Mouse (Mus musculus) forebrain, embryonic 12.5 days (tissue): Measurements from ENCODE around the gene Pdk3. TPM values are rescaled to one million over a fixed set of nuclear protein-coding genes. Genes with fewer than 3 reads are reported as not detected.

Source experiments
- ATAC-seq: fragments of 200-750 bp; cut with Nextera tagmentation; 2 replicates; pipeline ENCODE4 v1.8.0; 2017; ENCODE audit warnings: moderate TSS enrichment; ENCODE audit not compliant: low FRiP score
- H3K27ac ChIP-seq: fragments of 300-500 bp; sonication (generic); 2 replicates; pipeline ENCODE4 v1.5.1; 2016; ENCODE audit warnings: mild to moderate bottlenecking
- H3K27me3 ChIP-seq: fragments of 300-500 bp; sonication (generic); 2 replicates; pipeline ENCODE4 v1.6.1; 2016; ENCODE audit warnings: mild to moderate bottlenecking
- H3K36me3 ChIP-seq: fragments of 300-500 bp; sonication (generic); replicated peaks from 2 replicates; pipeline ENCODE4 v1.6.1; 2016; ENCODE audit warnings: mild to moderate bottlenecking
- H3K4me1 ChIP-seq: fragments of 300-500 bp; sonication (generic); 2 replicates; pipeline ENCODE4 v1.6.1; 2016
- H3K4me2 ChIP-seq: fragments of 300-500 bp; sonication (generic); 2 replicates; pipeline ENCODE4 v1.6.1; 2016; ENCODE audit warnings: mild to moderate bottlenecking, moderate library complexity
- H3K4me3 ChIP-seq: fragments of 300-500 bp; sonication (generic); replicated peaks from 2 replicates; pipeline ENCODE4 v1.5.1; 2016; ENCODE audit warnings: mild to moderate bottlenecking
- H3K9ac ChIP-seq: fragments of 300-500 bp; sonication (generic); 2 replicates; pipeline ENCODE4 v1.6.1; 2016; ENCODE audit warnings: mild to moderate bottlenecking
- H3K9me3 ChIP-seq: fragments of 300-500 bp; sonication (generic); 2 replicates; pipeline ENCODE4 v1.6.1; 2016
- WGBS: fragments of 180-500 bp; shearing (Covaris S2); methylation state at CpG from one replicate; pipeline ENCODE4 v1.1.7; 2016; 5-methylcytosine and 5-hydroxymethylcytosine counted together
- polyA plus RNA-seq: library from polyadenylated mRNA; unstranded; fragments of >200 nt; fragmentation: Nextera tagmentation; extraction: Ambion mirVana; gene quantifications from 2 replicates; pipeline ENCODE4 v1.2.1, GENCODE M21; 2016

Gene Pdk3
- 48.6 and 54.4 TPM in 2 replicates for polyA plus RNA-seq

DNA sequence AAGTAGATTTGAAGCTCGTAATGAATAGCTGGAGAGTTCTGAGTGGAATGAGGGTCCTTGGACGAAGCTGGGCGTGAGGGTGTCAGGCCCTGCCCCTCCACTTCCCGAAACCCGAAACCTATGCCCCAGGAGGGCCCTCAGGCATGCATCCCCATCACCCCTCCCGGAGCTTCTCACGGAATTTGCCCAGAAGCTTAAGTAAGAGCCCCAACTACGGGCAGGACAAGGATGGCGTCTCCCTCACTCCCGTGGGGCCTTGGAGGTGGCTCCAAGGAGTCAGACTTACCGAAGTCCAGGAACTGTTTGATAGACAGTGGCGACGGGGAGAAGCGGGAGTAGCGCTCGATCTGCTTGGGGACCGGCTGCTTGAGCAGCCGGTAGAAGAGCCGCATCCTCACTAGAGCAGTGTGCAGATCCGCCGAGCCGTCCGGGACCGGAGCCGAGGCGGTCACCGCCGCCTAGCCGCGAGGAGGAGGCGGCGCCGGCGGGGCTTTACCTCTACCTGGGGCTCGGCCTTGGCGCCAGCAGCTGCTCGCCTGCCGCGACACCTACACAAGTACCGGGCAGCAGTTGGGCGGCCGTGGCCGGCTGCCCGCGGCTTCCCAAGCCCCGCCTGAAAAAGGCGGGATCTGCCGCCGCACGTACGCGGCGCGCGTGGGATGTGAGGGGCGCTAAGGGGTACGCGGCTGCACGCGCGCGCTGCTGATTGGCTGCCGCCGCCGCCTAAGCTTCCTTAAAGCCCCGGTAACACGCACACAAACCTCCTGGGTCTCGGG lies at the start of gene Pdk3:
TSS of gene Pdk3 (minus strand) at position 641 of the 776 bp plus-strand sequence.
- peak; percentile 98 for ATAC-seq
- 33% methylated on average over 51 of the region's 68 CpGs for WGBS
- H3K36me3 ChIP-seq, result no peaks in the 10 kb centered on the region
- peak within 1 kb of the TSS; percentile 58 for H3K4me2 ChIP-seq
- peaks cover 4% of the 10 kb centered on the region; the same call in 1 of the 2 replicates for H3K4me1 ChIP-seq
- peak within 1 kb of the TSS; percentile 55 for H3K4me3 ChIP-seq
- no peaks in the 10 kb centered on the region for H3K27me3 ChIP-seq
- peak within 1 kb of the TSS; percentile 65 for H3K9ac ChIP-seq
- peak within 1 kb of the TSS; percentile 77 for H3K27ac ChIP-seq
- H3K9me3 ChIP-seq, result no peaks in the 10 kb centered on the region

DNA sequence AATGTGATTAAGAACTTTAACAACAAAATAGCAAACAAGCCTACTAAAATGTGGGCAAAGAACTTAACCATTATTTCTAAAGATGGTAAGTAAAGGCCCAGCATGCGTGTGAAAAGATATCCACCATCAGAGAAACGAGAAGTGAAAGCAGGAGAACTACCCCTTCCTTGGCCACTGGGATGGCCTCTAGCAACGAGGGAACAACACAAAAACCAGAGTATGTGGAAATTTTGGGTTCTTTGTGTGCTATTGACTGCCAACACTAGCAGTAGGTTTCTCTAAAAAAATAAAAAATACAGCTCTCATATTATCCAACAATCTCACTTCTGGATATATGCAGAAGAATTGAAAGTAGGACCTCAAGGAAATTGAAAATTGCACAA lies 45.6 kb upstream of the Pdk3 start:
- no peaks in the 10 kb centered on the region for H3K9me3 ChIP-seq
- peaks cover 11% of the 10 kb centered on the region for H3K27me3 ChIP-seq
- 80% methylated on average over 3 of the region's 3 CpGs for WGBS
- no peak for ATAC-seq
- H3K27ac ChIP-seq, result no peak overlapping the region
- H3K9ac ChIP-seq, result no peak overlapping the region
- H3K4me3 ChIP-seq, result no peak overlapping the region
- H3K4me1 ChIP-seq, result no peaks in the 10 kb centered on the region
- H3K36me3 ChIP-seq, result no peaks in the 10 kb centered on the region
- H3K4me2 ChIP-seq, result no peak overlapping the region

DNA sequence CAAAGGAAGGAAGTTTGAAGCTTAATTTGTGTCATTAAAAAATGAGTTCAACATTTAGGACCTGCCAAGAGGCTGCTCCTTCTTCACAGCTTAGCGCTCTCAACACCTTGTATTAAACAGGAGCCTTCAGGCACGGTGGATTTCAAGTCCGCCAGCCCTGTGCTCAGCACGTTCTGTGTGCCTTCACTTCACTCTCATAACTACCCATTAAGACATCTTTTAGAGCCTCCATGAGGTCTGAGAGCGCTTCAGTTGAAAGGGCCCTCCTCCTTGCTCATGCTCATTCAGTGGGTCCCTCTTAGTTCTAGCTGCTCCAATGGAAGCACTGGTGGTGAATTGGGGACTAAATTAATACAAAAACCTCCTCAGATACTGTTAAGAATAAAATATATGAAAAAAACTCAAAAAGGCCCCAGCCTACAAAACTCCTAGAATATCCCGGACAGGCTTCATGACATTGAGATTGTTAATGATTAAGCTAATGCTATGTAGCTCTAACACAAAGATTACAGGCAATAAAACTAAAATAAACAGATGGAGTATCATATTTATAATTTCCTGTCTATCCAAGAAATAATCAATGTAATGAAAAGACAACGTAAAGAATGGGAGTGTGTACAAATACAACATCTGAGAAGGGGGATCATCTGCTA lies 45.1 kb upstream of the Pdk3 start:
- ATAC-seq, result no peak
- 84% methylated on average over 7 of the region's 7 CpGs for WGBS
- Histone ChIP-seq H3K9ac (no peak overlapping the region), H3K4me3 (no peak overlapping the region), H3K27ac (no peak overlapping the region), H3K4me1 (no peaks in the 10 kb centered on the region), H3K4me2 (no peak overlapping the region), H3K9me3 (no peaks in the 10 kb centered on the region), H3K36me3 (no peaks in the 10 kb centered on the region), H3K27me3 (peaks cover 11% of the 10 kb centered on the region)

DNA sequence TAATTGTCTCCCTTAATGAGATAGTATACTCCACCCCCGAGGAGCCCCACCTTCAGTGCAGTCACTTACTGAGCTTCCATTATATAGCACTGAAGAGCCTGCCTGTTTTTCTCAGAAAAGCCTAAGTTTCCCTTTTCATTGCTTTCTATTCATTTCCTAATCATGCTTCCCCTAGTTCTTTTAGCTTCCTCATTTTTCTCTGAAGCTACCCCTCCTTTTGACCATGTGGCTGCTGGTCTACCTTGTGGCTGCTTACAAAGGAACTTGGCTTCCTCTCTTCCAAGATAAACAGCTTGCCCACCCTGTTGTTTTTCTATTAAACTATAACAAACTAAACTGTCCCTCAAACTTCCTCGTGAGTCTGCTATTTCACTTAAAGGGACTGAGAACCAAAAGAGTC lies 31.4 kb upstream of the Pdk3 start:
- H3K9ac ChIP-seq, result no peak overlapping the region
- H3K4me2 ChIP-seq, result no peak overlapping the region
- H3K36me3 ChIP-seq, result no peaks in the 10 kb centered on the region
- ATAC-seq, result no peak
- no peaks in the 10 kb centered on the region for H3K4me1 ChIP-seq
- WGBS, result 57% methylated on average over 2 of the region's 2 CpGs
- H3K27me3 ChIP-seq, result 0 out of 2 replicates have a peak, but pooled peaks cover 13% of the 10 kb centered on the region
- H3K27ac ChIP-seq, result no peak overlapping the region
- H3K4me3 ChIP-seq, result no peak overlapping the region
- no peaks in the 10 kb centered on the region for H3K9me3 ChIP-seq

DNA sequence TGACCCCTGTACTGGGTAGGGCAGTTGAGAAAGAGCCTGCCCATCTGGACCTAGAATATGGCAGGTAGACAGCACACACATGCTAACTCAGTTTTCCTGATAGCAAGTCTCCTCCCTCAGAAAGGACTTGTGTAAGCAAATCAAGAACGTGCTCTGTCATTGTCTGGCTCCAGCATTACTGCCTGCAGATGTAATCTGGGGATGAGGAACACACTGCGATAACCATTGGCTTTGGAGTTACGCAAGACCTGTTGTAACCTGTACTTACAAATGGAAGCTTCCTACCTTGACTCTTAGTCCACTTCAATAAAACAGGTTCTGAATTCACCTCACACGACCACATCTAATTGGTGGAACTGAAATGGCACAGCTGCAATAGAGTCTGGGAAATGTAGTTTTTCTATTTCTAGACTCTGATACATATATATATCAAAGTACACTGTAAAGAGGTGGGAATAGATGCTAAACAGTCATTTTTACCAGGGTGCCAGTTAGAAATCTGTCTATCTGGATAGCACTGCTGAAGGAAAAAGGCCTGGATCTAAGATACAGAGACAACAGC lies 30.6 kb upstream of the Pdk3 start:
- no peak for ATAC-seq
- H3K36me3 ChIP-seq, result no peaks in the 10 kb centered on the region
- H3K27me3 ChIP-seq, result 0 out of 2 replicates have a peak, but pooled peaks cover 13% of the 10 kb centered on the region
- no peak overlapping the region for H3K4me3 ChIP-seq
- H3K9ac ChIP-seq, result no peak overlapping the region
- H3K9me3 ChIP-seq, result no peaks in the 10 kb centered on the region
- H3K4me1 ChIP-seq, result no peaks in the 10 kb centered on the region
- no peak overlapping the region for H3K4me2 ChIP-seq
- H3K27ac ChIP-seq, result no peak overlapping the region
- WGBS, result 87% methylated on average over 4 of the region's 4 CpGs

DNA sequence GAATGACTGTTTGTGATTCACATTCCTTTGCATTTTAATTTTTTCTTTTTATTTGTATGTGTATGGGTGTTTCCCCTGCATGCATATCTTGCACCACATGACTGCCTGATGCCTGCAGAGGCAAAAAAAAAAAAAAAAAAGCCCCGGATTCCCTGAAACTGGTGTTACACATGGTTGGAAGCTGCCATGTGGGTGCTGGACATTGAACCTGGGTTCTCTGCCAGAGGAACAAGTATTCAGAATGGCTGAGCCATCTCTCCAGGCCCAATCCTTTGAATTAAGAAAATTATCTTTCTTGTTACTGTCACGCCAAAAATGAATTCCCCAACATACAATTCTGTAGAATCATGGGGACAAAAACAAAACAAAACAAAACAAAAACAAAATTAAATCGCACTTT lies 25.8 kb upstream of the Pdk3 start:
- 0 out of 2 replicates have a peak, but pooled peaks cover 15% of the 10 kb centered on the region for H3K27me3 ChIP-seq
- H3K9ac ChIP-seq, result no peak overlapping the region
- H3K4me2 ChIP-seq, result no peak overlapping the region
- no peaks in the 10 kb centered on the region for H3K36me3 ChIP-seq
- H3K9me3 ChIP-seq, result no peaks in the 10 kb centered on the region
- no peak overlapping the region for H3K4me3 ChIP-seq
- no peak for ATAC-seq
- no peaks in the 10 kb centered on the region for H3K4me1 ChIP-seq
- 83% methylated on average over 3 of the region's 3 CpGs for WGBS
- no peak overlapping the region for H3K27ac ChIP-seq

DNA sequence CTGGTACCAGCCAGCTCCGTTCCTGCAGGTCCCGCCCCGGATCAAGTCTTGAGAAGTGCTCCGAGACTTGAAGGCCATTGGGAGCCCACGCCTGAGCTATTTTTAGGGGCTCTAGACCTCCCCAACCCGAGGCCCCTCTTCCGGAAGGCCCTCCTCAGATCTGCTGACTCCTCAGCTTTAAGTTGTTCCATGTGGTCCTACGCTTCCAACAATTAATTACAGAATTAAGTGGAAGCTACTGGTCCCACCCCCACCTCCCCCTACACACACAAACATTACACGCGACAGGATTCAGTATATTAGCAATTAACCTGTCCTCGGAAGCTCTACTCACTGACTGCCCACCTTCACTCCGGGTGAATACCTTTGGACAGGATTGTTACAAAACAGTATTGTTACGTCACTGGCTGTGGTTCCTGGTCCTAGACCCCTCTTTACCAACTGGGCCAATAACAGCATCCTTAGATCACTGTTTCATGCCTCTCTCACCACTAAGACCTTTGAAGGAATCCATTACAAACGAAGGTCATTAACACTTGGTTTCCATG lies 410 bp upstream of the Pdk3 start:
- H3K4me2 ChIP-seq, result peak overlapping the region; percentile 58
- no peaks in the 10 kb centered on the region for H3K36me3 ChIP-seq
- H3K4me3 ChIP-seq, result peak overlapping the region; percentile 55
- H3K9me3 ChIP-seq, result no peaks in the 10 kb centered on the region
- 36% methylated on average over 14 of the region's 14 CpGs for WGBS
- peak overlapping the region; percentile 65 for H3K9ac ChIP-seq
- ATAC-seq, result no peak; the same call in 1 of the 2 replicates
- peaks cover 4% of the 10 kb centered on the region; the same call in 1 of the 2 replicates for H3K4me1 ChIP-seq
- no peak overlapping the region for H3K27ac ChIP-seq
- no peaks in the 10 kb centered on the region for H3K27me3 ChIP-seq

DNA sequence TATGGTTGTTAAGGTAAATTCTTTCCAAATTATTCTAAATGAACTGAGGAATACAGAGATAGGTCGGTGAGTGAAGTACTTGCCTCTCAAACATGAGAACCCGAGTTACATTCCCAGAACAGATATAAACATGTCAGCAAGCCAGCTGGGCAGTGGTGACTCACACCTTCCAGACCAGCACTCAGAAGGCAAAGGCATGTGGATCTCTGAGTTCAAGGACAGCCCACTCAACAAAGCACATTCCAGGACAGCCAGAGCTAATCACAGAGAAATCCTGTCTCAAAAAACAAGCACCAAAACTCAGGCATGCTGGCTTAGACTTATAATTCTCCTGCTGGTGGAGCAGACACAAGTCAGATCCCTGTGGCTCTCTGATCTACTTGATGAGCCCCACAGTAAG lies 6.2 kb downstream of the Pdk3 start:
- Histone ChIP-seq H3K27ac (no peak overlapping the region), H3K4me1 (no peaks in the 10 kb centered on the region), H3K36me3 (no peaks in the 10 kb centered on the region), H3K9ac (no peak overlapping the region), H3K4me2 (no peak overlapping the region), H3K9me3 (no peaks in the 10 kb centered on the region), H3K27me3 (no peaks in the 10 kb centered on the region), H3K4me3 (no peak overlapping the region)
- WGBS, result 84% methylated on average over 2 of the region's 2 CpGs
- no peak for ATAC-seq

DNA sequence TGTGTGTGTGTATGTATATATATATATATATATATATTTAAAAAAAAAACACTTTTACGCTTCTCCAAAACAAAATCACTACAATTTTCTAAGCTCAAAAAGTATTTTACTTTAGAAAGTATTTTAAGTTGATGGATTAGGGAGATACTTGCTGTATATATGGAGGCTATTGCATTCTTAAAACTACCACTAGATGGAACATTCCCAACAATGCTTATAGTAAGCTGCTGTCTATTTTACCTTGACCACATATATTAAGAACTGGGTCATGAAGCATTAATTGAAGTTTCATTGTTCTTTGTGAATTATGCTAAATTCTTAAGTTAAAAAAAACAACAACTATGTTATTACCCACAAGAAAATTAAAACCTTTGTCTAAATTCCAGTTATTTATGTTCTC lies 24.0 kb downstream of the Pdk3 start:
- WGBS, result 100% methylated on average over 1 of the region's 1 CpGs
- ATAC-seq, result no peak
- H3K4me2 ChIP-seq, result no peak overlapping the region
- H3K27ac ChIP-seq, result no peak overlapping the region
- H3K36me3 ChIP-seq, result no peaks in the 10 kb centered on the region
- H3K9ac ChIP-seq, result no peak overlapping the region
- H3K27me3 ChIP-seq, result no peaks in the 10 kb centered on the region
- H3K9me3 ChIP-seq, result no peaks in the 10 kb centered on the region
- H3K4me3 ChIP-seq, result no peak overlapping the region
- H3K4me1 ChIP-seq, result no peaks in the 10 kb centered on the region

DNA sequence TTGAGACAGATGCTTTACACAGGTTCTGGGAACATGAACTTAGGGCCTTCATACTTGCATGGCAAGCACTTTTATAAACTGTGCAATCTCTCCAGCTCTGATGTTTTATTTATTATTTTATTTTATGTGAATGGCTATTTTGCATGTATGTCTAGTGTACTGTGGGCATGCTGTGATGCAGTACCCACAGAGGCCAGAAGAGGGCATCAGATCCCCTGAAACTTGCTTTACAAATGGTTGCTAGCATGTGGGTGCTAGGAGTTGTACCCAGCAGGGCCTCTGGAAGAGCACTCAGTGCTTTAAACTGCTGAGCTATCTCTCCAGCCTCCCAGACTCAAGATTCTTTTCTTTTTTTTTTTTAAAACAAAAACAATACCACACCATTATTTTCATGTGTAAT lies 38.8 kb downstream of the Pdk3 start:
- Histone ChIP-seq H3K9ac (no peak overlapping the region), H3K9me3 (no peaks in the 10 kb centered on the region), H3K27ac (no peak overlapping the region), H3K4me3 (no peak overlapping the region), H3K4me2 (no peak overlapping the region), H3K27me3 (no peaks in the 10 kb centered on the region), H3K36me3 (no peaks in the 10 kb centered on the region), H3K4me1 (no peaks in the 10 kb centered on the region)
- ATAC-seq, result no peak

DNA sequence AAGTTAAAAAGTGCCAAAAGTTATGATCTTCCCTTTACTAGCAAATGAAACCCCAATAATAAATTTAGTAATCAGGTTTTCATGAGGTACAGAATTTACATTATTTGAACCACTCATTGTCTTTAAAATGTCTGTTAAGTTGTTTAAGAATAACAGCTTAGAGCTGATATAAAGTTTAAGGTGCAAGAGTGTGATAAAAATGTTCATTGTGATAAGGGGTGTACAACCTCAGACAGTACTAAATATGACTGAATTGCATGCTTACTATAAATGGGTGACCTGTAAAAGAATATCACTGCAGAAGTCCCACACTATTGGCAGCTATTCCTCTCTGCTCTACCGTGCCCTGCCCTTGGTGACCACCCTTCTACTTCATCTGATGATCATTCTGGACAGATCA lies 42.4 kb downstream of the Pdk3 start:
- Histone ChIP-seq H3K9me3 (no peaks in the 10 kb centered on the region), H3K9ac (no peak overlapping the region), H3K4me3 (no peak overlapping the region), H3K36me3 (no peaks in the 10 kb centered on the region), H3K27ac (no peak overlapping the region), H3K27me3 (no peaks in the 10 kb centered on the region), H3K4me2 (no peak overlapping the region), H3K4me1 (no peaks in the 10 kb centered on the region)
- 75% methylated on average over 1 of the region's 1 CpGs for WGBS
- no peak for ATAC-seq

DNA sequence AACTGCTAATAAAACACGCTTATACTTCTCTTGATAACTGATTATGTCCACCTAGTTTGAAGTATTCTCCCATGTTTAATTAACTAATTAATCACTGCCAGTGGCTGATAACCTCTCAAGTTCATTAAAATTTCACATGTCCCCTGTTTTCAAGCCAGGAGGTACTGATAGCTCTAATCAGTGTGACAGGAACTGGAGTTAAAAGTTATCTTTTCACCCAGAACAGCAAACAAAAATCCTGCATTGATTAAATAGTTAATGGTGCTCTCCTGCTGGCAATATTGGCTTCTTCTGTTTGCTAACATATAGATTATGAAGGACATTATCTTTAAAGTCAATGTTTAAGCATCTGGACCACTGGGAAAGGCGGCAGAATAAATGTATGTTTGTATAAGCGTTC lies 71.2 kb downstream of the Pdk3 start:
- Histone ChIP-seq H3K36me3 (no peaks in the 10 kb centered on the region), H3K4me1 (peaks cover 7% of the 10 kb centered on the region; the same call in 1 of the 2 replicates), H3K9me3 (no peaks in the 10 kb centered on the region), H3K4me2 (no peak overlapping the region), H3K4me3 (no peak overlapping the region), H3K9ac (no peak overlapping the region), H3K27ac (no peak overlapping the region), H3K27me3 (no peaks in the 10 kb centered on the region)
- WGBS, result 93% methylated on average over 3 of the region's 3 CpGs
- ATAC-seq, result no peak
